Mouse (Mus musculus) frontal cortex, adult 2 months (tissue): ENCODE data around the gene Gnao1. TPM values are rescaled to one million over a fixed set of nuclear protein-coding genes. Genes with fewer than 3 reads are reported as not detected.
A peak's percentile ranks its signal among the peaks of the same experiment; 100 is the strongest.

ENCODE experiments used
- DNase-seq, 2 experiments: peaks; one replicate each; pipeline ENCODE4 v3.0.0; 2022; ENCODE audit warnings: low spot score in 1 of 2; ENCODE audit errors: extremely low spot score in 1 of 2
- polyA plus RNA-seq: library from polyadenylated mRNA; depleted of rRNA; stranded (reverse); fragments of >200 nt; gene quantifications from 2 replicates; pipeline ENCODE4 v1.2.3, GENCODE M21; 2012; rRNA removed

The Gnao1 gene
- polyA plus RNA-seq, 1 experiment: 430 TPM

GRCm38 (mm10) chr8:93981679-93982215, 172.0 kb downstream of the Gnao1 start:
- DNase-seq: no peak

DNA sequence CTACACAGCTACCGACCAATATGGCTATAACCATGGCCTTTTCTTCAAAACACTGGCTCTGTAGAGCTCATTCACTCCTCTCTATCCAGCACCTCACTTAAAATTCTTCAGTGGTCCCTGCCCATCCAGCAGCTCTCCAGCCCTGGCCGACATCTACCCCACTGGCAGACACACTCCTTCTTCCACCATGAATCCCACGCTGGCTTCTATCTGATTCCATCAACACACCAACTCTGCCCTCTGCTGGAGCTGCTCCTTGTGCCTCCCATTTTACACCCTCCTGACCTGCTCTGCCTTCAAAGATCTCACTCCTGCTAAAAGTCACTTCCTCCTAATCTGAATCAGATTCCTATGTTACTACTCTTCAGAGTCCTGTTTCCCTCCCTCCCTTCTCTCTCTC, 174.1 kb downstream of the Gnao1 start:
- DNase-seq: peak in 1 of 2 experiments; percentile 64

GRCm38 (mm10) chr8:93984731-93985130, 175.0 kb downstream of the Gnao1 start:
- no peak for DNase-seq

- DNase-seq: no peak
These were observed 180.0 kb downstream of the Gnao1 start for GRCm38 (mm10) chr8:93989739-93990138.

DNA sequence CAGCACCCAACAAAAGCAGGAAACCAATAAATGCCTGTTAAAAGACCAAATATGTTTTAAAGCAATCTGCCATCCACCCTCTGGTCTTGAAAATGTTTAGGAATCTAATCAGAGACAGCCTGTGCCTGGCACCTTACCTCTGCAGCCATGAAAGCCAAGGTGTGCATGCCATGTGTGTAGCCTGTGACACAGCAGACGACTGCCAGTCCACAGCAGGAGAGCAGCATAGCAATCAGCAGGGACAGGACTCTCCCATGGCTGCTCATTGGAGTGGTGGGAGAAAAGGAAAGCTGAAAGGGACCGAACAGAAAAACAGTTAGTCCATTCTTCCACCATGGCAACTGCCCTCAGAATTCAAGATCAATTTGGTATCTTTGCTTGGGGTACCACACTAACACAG, 189.2 kb downstream of the Gnao1 start:
- DNase-seq: no peak

DNA sequence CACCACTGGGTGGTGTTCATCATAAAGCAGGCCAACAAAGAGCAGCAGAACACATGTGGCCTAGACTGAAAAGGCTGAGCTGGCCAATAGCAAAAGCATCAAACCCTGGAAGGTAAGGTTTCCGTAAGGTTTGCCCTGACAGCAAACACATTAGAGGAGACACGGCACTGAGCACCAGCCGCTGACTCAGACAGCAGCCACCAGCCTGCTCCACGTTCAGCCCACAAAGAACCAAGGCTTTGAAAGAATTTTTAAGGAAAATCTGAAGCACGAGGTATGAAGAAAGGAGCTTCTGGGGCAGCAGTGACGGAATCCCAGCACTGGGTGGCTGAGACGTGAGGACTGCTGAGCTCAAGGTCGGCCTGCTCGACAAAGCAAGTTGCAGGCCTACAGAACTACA, 194.4 kb downstream of the Gnao1 start:
- peak in 1 of 2 experiments; percentile 36 for DNase-seq

GRCm38 (mm10) chr8:94009243-94009845, 199.6 kb downstream of the Gnao1 start:
- no peak for DNase-seq

DNA sequence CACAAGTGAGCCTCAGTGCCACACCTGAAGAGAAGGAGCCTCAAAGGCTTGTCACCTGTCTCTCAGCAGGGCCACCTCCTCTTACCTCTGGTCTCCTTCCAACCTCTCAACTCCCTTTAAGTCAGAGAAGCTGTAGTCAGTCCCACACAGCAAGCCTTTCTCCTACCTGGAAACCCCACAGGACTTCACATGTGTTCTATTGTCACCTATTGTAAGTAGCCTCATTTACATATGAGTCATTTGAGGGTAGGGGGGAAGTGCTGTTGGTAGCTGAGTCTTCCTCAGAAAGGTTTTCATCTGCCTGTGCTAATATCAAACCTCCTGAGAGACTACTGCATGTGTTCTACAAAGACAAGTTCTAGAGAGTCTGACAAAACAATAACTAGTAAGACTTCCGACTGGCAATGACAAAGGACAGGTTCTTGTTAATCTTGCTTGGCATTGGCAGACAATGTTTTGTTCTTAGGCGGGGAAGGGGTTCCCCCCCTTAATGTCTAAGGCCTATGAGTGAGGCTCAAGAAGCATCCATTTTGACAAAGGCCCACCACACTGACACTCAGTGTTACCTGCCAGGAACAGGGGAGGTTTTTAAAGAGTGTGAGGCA, 200.4 kb downstream of the Gnao1 start:
- no peak for DNase-seq

GRCm38 (mm10) chr8:94011076-94012012, 201.6 kb downstream of the Gnao1 start:
- DNase-seq: no peak

- DNase-seq: peak in 1 of 2 experiments; percentile 52
These were observed 202.5 kb downstream of the Gnao1 start, which contains the start of gene Amfr for GRCm38 (mm10) chr8:94012013-94012951. Amfr (minus strand) TSS chr8:94012842.

- DNase-seq: no peak
These were observed 203.4 kb downstream of the Gnao1 start for GRCm38 (mm10) chr8:94013026-94013612.

Other genes with a start within 250 kb of the Gnao1 start
- 111 and 113 TPM in 2 replicates for gene Amfr, start 202.9 kb downstream of the Gnao1 start, polyA plus RNA-seq
- 31.7 and 35.4 TPM in 2 replicates for gene Nudt21, start 227.1 kb downstream of the Gnao1 start, polyA plus RNA-seq
- gene Ogfod1, start 227.2 kb downstream of the Gnao1 start, polyA plus RNA-seq: 48.7 and 52.5 TPM in 2 replicates